Mouse (Mus musculus): Measurements from ENCODE around the gene Prkce. TPM values are rescaled to one million over a fixed set of nuclear protein-coding genes. Genes with fewer than 3 reads are reported as not detected.

The Prkce gene
- polyA plus RNA-seq, 1 experiment from 2014 or later = 11.8 TPM

DNA sequence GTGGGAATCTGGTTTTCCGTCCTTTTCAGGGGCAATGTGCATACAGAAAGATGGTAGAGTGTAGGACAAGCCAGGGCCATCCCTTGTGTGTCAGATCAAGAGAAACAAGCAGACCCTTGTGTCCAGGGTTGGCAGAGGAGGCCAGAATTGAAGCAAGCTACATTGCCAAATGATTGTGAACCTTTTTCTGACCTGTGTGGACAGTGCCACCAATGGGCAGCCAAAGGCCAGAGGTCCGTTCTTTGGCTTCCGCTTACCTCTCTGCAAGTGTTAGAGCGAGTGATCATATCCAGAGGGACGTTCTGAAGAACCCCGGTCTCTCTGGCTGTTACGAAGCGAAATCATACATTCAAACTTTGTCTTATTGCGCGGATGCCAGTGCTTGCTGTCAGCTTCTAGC lies 225.6 kb downstream of the Prkce start:
- H3K4me2 ChIP-seq (replicated peaks) = no peak overlapping the region
- H3K36me3 ChIP-seq = no peaks in the 10 kb centered on the region
- H3K27ac ChIP-seq = no peak overlapping the region
- no peak overlapping the region for H3K4me3 ChIP-seq (replicated peaks)
- no peaks in the 10 kb centered on the region for H3K9me3 ChIP-seq
- no peak for ATAC-seq
- no peaks in the 10 kb centered on the region for H3K4me1 ChIP-seq (replicated peaks)
- WGBS = 95% methylated on average over 10 of the region's 10 CpGs
- H3K9ac ChIP-seq (replicated peaks) = no peak overlapping the region
- H3K27me3 ChIP-seq = no peaks in the 10 kb centered on the region

DNA sequence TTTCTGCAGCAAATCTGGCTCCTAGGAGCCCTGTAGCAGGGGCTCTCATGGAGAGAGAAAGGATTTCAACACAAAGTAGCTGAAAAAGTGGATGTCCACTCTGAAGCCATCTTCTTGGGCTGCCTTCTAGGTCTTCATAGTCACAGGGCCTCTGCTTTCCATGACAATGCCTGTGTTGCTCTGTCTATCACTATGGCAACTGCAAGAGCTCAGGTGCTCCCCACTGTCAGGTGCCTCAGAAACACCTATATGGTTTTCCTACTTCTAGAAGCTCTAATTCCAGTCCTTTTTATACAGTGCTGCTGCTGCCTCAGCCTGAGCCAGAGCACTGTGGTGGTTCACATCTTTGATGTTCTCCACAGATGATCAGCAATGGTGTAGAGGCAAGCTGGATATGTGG lies 229.5 kb downstream of the Prkce start:
- no peak for ATAC-seq
- Histone ChIP-seq H3K27me3 (no peaks in the 10 kb centered on the region), H3K9me3 (no peaks in the 10 kb centered on the region), H3K4me1 (replicated peaks) (no peaks in the 10 kb centered on the region), H3K27ac (no peak overlapping the region), H3K9ac (replicated peaks) (no peak overlapping the region), H3K4me2 (replicated peaks) (no peak overlapping the region), H3K36me3 (no peaks in the 10 kb centered on the region), H3K4me3 (replicated peaks) (no peak overlapping the region)

DNA sequence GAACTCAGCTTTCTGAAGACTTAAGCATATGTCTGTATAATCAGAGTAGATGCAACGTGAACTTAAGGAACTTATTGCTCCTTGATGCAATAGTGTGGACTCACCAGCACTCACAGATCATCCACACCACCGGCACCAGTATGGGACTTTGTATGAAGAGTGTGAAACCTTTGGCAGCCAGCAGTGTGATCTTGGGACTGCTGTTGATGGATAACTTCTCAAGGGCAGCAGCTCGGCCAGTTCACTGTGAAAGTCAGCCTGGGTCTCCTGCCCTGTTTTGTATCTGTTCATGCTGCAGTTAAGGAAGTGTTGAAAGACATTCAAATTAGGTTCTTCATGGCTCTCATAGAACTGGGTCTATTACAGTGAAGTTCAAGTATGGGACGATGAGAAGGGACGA lies 230.1 kb downstream of the Prkce start:
- no peaks in the 10 kb centered on the region for H3K4me1 ChIP-seq (replicated peaks)
- H3K4me3 ChIP-seq (replicated peaks) = no peak overlapping the region
- no peaks in the 10 kb centered on the region for H3K36me3 ChIP-seq
- 85% methylated on average over 5 of the region's 5 CpGs for WGBS
- H3K4me2 ChIP-seq (replicated peaks) = no peak overlapping the region
- H3K27ac ChIP-seq = no peak overlapping the region
- no peak overlapping the region for H3K9ac ChIP-seq (replicated peaks)
- ATAC-seq = no peak
- no peaks in the 10 kb centered on the region for H3K27me3 ChIP-seq
- no peaks in the 10 kb centered on the region for H3K9me3 ChIP-seq

DNA sequence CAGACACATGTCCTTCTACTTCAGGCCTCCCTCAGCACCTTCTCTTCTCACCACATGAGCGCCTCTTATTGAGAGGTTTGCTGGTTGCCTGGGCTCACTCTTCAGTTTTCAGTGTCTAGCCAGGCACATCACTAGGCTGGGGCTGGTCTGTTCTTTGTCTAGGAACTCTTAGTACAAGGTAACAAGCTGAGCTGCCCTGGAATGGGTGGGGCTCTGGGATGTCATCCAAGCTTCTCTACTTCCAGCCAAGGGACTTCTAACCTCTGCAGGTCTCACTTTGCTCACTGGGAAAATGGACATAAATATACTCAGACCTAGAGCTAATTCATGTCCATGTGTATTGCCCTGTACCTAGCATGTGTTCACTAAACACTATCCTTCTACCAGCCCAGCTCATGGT lies 230.6 kb downstream of the Prkce start:
- Histone ChIP-seq H3K4me1 (replicated peaks) (no peaks in the 10 kb centered on the region), H3K4me3 (replicated peaks) (no peak overlapping the region), H3K9me3 (no peaks in the 10 kb centered on the region), H3K9ac (replicated peaks) (no peak overlapping the region), H3K36me3 (no peaks in the 10 kb centered on the region), H3K27me3 (no peaks in the 10 kb centered on the region), H3K27ac (no peak overlapping the region), H3K4me2 (replicated peaks) (no peak overlapping the region)
- ATAC-seq = no peak
- WGBS = 94% methylated on average over 1 of the region's 1 CpGs

DNA sequence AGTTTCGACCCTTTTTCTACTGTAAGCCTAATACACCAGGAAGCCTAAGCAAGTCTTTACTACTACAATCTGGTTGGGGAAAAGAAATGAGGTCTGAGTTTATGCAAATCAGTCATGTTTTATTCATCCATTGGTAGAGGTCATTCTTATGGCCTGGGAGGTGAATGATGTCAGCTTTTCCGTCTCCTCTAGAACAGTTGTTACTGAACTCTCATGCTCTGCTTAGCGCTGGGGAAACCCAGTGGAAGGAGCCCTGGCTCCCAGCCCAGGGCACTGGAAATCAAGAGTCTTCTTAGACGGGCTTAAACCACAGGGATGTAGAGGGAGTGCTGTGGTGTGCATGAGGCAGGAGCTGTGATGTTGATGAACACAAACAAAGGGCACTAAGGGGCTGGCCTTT lies 232.4 kb downstream of the Prkce start:
- WGBS = 58% methylated on average over 4 of the region's 4 CpGs
- H3K27ac ChIP-seq = no peak overlapping the region
- 0 out of 2 replicates have a peak, but pooled peaks cover 3% of the 10 kb centered on the region for H3K4me1 ChIP-seq (replicated peaks)
- no peak overlapping the region for H3K4me3 ChIP-seq (replicated peaks)
- ATAC-seq = no peak
- H3K27me3 ChIP-seq = no peaks in the 10 kb centered on the region
- no peaks in the 10 kb centered on the region for H3K36me3 ChIP-seq
- H3K4me2 ChIP-seq (replicated peaks) = no peak overlapping the region
- no peaks in the 10 kb centered on the region for H3K9me3 ChIP-seq
- no peak overlapping the region for H3K9ac ChIP-seq (replicated peaks)

DNA sequence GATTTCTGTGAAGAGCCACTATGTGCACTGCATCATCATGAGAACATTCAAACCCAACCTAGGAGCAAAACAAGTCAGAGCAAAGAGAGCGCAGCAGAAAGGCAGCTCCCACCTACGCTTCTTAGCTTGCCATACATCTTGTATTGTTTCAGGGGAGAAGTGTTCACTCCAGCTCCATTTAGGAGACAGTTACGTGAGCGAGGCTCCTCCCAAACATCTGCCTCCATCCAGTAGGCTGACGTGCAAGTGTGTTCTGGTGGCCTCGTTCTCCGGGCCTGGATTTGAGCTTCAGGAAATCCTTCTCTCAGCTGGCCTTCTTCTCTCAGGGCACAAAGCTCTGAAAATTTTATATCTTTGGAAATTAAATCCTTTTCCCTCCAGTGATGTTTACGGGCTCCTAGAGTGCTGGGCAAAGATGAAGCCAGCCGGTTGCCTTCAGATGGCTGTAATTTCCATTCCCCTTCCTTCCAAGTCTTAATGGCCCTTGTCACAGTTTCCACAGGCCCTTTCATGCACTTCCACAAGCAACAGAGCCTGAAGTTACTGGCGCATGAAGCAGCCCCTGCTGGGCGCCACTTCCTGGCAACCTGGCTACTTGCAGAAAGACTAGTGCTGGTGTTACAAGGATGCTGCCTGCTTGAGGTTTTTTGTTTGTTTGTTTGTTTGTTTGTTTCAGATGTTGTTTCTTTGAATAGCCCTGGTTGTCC lies 237.4 kb downstream of the Prkce start:
- H3K4me1 ChIP-seq (replicated peaks) = peaks cover 6% of the 10 kb centered on the region; the same call in 1 of the 2 replicates
- no peak overlapping the region for H3K4me2 ChIP-seq (replicated peaks)
- H3K9ac ChIP-seq (replicated peaks) = no peak overlapping the region
- no peaks in the 10 kb centered on the region; the same call in 1 of the 2 replicates for H3K27me3 ChIP-seq
- WGBS = 74% methylated on average over 11 of the region's 11 CpGs
- no peaks in the 10 kb centered on the region for H3K36me3 ChIP-seq
- no peak overlapping the region for H3K27ac ChIP-seq
- no peaks in the 10 kb centered on the region for H3K9me3 ChIP-seq
- H3K4me3 ChIP-seq (replicated peaks) = no peak overlapping the region
- ATAC-seq = no peak

DNA sequence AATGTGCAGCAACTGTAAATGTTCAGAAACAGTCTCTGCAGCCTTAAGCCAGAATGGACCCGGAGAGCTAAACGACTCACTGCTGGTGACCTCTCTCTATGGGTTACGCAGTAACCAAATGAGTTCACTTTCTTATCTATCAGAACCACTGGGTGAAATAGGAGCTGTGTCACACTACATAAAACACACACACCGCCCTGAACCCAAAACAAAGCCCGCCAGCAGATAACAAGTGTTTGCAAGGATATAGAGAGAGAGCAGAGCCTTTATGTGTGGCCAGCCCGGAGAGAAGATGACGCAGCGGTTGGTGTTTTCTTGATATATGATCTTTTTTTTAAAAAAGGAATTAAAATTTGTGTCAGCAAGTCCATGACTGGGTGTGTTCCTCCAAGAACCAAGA lies 238.1 kb downstream of the Prkce start:
- no peak overlapping the region for H3K9ac ChIP-seq (replicated peaks)
- no peak for ATAC-seq
- H3K4me1 ChIP-seq (replicated peaks) = peaks cover 13% of the 10 kb centered on the region
- H3K36me3 ChIP-seq = no peaks in the 10 kb centered on the region
- no peak overlapping the region for H3K27ac ChIP-seq
- WGBS = 87% methylated on average over 8 of the region's 8 CpGs
- H3K4me3 ChIP-seq (replicated peaks) = no peak overlapping the region
- H3K4me2 ChIP-seq (replicated peaks) = no peak overlapping the region
- H3K27me3 ChIP-seq = no peaks in the 10 kb centered on the region; the same call in 1 of the 2 replicates
- H3K9me3 ChIP-seq = no peaks in the 10 kb centered on the region

DNA sequence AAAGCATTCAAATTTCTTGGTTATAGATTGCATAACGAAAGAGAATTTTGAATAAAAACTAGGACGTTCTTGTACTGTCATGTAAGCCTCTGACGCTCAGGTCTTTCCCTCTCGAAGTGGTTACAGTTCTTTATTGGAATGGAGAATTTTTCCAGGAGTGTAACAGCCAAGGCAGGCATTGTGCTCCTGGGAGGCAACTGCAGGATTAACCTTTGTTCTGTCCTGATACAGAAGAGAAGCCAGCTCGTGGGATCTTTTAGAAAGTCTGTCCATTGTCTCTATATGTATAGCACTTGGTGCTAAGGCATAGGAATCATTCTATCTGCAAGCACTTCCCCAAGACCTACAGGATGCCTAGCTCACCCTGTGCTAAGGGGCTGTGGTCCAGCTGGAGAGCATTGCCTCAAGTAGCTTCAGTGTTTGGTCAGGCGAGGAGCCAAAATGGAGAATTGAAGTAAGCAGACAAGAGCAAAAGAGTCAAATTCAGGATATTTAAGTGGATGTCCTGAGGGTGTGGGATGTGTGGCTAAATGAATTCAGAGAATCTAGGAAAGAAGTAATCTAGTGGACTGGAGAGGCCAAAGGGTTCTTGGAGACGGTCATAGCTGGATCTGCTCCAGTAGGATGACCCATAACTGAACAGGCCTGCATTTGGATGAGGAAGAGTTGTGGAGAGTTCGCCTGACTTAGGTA lies 240.5 kb downstream of the Prkce start:
- no peak for ATAC-seq
- Histone ChIP-seq H3K36me3 (no peaks in the 10 kb centered on the region), H3K27me3 (peaks cover 15% of the 10 kb centered on the region), H3K4me2 (replicated peaks) (no peak overlapping the region), H3K4me3 (replicated peaks) (no peak overlapping the region), H3K9me3 (no peaks in the 10 kb centered on the region), H3K27ac (no peak overlapping the region), H3K9ac (replicated peaks) (no peak overlapping the region), H3K4me1 (replicated peaks) (peaks cover 27% of the 10 kb centered on the region)
- WGBS = 75% methylated on average over 8 of the region's 8 CpGs

DNA sequence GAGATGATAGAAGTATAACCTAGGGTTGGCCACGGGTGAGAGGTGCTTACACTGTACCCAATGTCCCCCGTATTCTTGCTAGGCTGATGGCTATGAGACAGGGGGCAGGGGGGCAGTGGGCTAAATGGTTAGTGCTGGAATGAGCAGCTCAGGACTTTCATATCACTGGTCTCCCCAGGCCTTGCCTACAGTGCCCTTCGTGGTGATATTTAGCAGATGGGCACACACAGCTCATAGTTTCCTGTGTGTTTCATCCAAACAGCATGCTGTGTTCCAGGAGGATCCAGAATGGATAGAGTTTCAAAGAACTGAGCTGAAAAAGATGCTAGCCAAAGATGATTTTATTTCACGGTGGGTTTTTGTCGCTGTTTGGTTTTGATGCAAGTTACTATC lies 241.0 kb downstream of the Prkce start:
- H3K27me3 ChIP-seq = peaks cover 21% of the 10 kb centered on the region
- no peak overlapping the region for H3K27ac ChIP-seq
- no peaks in the 10 kb centered on the region for H3K9me3 ChIP-seq
- H3K4me1 ChIP-seq (replicated peaks) = peaks cover 27% of the 10 kb centered on the region
- 90% methylated on average over 5 of the region's 5 CpGs for WGBS
- H3K9ac ChIP-seq (replicated peaks) = no peak overlapping the region
- H3K36me3 ChIP-seq = no peaks in the 10 kb centered on the region
- ATAC-seq = no peak
- no peak overlapping the region for H3K4me3 ChIP-seq (replicated peaks)
- H3K4me2 ChIP-seq (replicated peaks) = no peak overlapping the region

DNA sequence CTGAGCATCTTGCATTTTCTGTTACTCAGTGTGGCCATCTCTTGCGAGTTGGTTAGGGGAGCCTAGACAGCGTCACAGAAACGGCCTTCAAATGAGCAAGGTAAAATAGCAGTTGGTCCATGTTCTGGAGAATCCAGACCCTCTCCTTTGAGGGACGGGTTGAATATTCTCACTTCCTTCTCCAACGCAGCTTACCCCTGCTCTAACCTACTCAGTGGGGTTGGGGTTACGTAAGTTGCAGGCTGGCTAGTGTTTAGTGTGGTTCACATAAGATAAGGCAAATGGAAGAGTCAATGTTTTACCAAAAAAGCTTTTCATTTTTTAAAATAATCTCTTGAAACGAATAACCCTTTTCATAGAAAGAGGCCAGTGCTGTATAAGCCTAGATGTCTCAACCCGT lies 241.9 kb downstream of the Prkce start:
- Histone ChIP-seq H3K9ac (replicated peaks) (no peak overlapping the region), H3K9me3 (no peaks in the 10 kb centered on the region), H3K27ac (no peak overlapping the region), H3K4me2 (replicated peaks) (no peak overlapping the region), H3K4me3 (replicated peaks) (no peak overlapping the region), H3K4me1 (replicated peaks) (peaks cover 33% of the 10 kb centered on the region), H3K27me3 (peaks cover 21% of the 10 kb centered on the region), H3K36me3 (no peaks in the 10 kb centered on the region)
- no peak for ATAC-seq
- 93% methylated on average over 8 of the region's 8 CpGs for WGBS

DNA sequence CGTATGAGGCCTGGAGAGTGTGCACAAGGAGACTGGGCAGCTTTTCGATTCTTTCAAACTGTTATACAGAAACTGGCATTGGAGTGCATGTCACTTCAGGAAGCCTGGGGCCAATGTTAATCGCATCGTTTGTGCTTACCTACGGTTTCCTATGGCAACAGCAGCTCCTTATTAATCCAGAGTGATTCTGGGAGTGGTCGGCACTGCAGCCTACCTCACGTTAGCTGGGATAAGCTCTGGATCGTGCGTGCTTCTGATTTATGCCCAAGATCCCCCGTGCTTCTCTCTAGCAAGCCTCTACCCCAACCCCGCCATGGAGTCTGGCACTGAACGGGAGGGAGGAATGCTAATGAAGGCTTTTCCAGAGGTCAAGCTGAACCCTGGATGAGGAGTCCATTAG lies 242.9 kb downstream of the Prkce start:
- Histone ChIP-seq H3K4me3 (replicated peaks) (no peak overlapping the region), H3K4me2 (replicated peaks) (peak overlapping the region; percentile 7; the same call in 1 of the 2 replicates), H3K9ac (replicated peaks) (no peak overlapping the region), H3K36me3 (no peaks in the 10 kb centered on the region), H3K27me3 (peaks cover 21% of the 10 kb centered on the region), H3K27ac (0 out of 2 replicates have a peak overlapping the region, but pooled peaks have one; percentile 19), H3K9me3 (no peaks in the 10 kb centered on the region), H3K4me1 (replicated peaks) (peaks cover 34% of the 10 kb centered on the region)
- ATAC-seq = peak; percentile 58
- WGBS = 31% methylated on average over 12 of the region's 12 CpGs

DNA sequence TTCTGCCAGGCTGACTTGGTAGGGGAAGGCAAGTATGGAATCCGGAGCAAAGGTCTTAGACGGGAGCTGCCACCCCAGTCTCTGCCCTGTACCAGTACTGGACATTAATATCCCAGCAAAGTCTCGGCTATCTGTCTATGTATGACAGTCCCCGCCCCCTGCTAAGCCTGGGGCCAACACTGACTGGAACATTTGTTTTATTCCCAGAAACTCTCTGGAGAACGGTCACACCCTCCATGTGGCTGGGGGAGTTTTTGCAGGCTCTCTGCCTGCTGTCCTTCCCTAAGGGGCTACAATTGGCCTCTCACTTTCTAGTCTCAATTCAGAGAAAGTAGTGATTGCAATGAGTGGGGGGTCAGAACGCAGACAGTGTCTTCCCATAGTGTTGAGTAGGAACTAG lies 244.6 kb downstream of the Prkce start:
- Histone ChIP-seq H3K27me3 (peaks cover 25% of the 10 kb centered on the region), H3K4me1 (replicated peaks) (peaks cover 47% of the 10 kb centered on the region), H3K4me2 (replicated peaks) (no peak overlapping the region), H3K9me3 (no peaks in the 10 kb centered on the region), H3K9ac (replicated peaks) (no peak overlapping the region), H3K36me3 (no peaks in the 10 kb centered on the region), H3K27ac (no peak overlapping the region), H3K4me3 (replicated peaks) (no peak overlapping the region)
- 78% methylated on average over 6 of the region's 6 CpGs for WGBS
- no peak for ATAC-seq
